Mouse (Mus musculus) forebrain, postnatal 0 days (tissue): ENCODE results near the gene Cpe. TPM values are rescaled to one million over a fixed set of nuclear protein-coding genes. Genes with fewer than 3 reads are reported as not detected.

Experiments
- ATAC-seq: fragments of 200-750 bp; cut with Nextera tagmentation; 2 replicates; pipeline ENCODE4 v1.8.0; 2017; ENCODE audit warnings: mild to moderate bottlenecking, moderate library complexity
- DNase-seq: peaks from one replicate; pipeline ENCODE4 v3.0.0-alpha.2; 2015
- H3K27ac ChIP-seq: fragments of 300-500 bp; sonication (generic); 2 replicates; pipeline ENCODE4 v1.5.1; 2014; ENCODE audit warnings: low read depth, mild to moderate bottlenecking, antibody characterized with exemption, low read length, moderate library complexity, mixed read lengths
- H3K27me3 ChIP-seq: fragments of 300-500 bp; sonication (generic); 2 replicates; pipeline ENCODE4 v1.6.1; 2014; ENCODE audit warnings: mild to moderate bottlenecking, low read length, mixed read lengths; ENCODE audit not compliant: insufficient read depth
- H3K36me3 ChIP-seq: fragments of 300-500 bp; sonication (generic); 2 replicates; pipeline ENCODE4 v1.6.1; 2014; ENCODE audit warnings: mild to moderate bottlenecking, moderate library complexity; ENCODE audit not compliant: insufficient read depth
- H3K4me1 ChIP-seq: fragments of 300-500 bp; sonication (generic); 2 replicates; pipeline ENCODE4 v1.6.1; 2014; ENCODE audit warnings: antibody characterized with exemption; ENCODE audit not compliant: insufficient read depth
- H3K4me2 ChIP-seq: fragments of 300-500 bp; sonication (generic); 2 replicates; pipeline ENCODE4 v1.6.1; 2014; ENCODE audit warnings: low read depth, mild to moderate bottlenecking, moderate library complexity
- H3K4me3 ChIP-seq: fragments of 300-500 bp; sonication (generic); 2 replicates; pipeline ENCODE4 v1.5.1; 2014; ENCODE audit warnings: low read depth, low read length, mixed read lengths
- H3K9ac ChIP-seq: fragments of 300-500 bp; sonication (generic); 2 replicates; pipeline ENCODE4 v1.6.1; 2014; ENCODE audit warnings: mild to moderate bottlenecking
- H3K9me3 ChIP-seq: fragments of 300-500 bp; sonication (generic); 2 replicates; pipeline ENCODE4 v1.6.1; 2016; ENCODE audit warnings: low read length
- CTCF ChIP-seq: sonication (generic); IDR thresholded peaks from 2 replicates; pipeline ENCODE4 v1.5.1; 2016; ENCODE audit warnings: antibody characterized with exemption, control low read depth, low read depth
- WGBS: fragments of 180-500 bp; shearing (Covaris S2); extraction: QIAGEN DNeasy Blood & Tissue Kit; methylation state at CpG from one replicate; pipeline ENCODE4 v1.1.7; 2014; 5-methylcytosine and 5-hydroxymethylcytosine counted together
- polyA plus RNA-seq: library from polyadenylated mRNA; unstranded; fragments of >200 nt; fragmentation: Nextera tagmentation; extraction: Ambion mirVana; gene quantifications from 2 replicates; pipeline ENCODE4 v1.2.1, GENCODE M21; 2015
- total RNA-seq: library from RNA; depleted of rRNA; stranded (reverse); fragments of >200 nt; gene quantifications from 2 replicates; pipeline ENCODE4 v1.2.3, GENCODE M21; 2014

Cpe gene
- total and polyA plus RNA-seq, 2 experiments from 2014 or later = 627 to 1,102 TPM

DNA sequence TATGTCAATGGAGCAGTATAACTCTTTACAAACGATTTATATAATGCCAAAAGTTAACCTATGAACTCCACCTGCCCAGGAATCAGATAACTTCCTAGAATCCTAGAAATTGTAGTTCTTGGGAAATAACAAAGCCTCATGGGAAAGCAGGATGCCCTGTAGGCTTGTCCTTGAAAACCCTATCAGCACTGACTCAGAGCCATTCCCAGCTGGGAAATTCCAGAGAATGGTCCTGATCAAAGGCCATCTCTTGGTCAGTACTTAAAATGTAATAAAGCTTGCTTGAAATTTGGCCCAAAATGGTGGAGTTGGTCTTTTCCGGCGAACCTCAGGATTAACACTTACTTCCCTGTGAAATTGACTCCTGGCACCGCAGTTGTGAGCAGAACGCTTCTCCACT, 53.2 kb downstream of the Cpe start:
- ATAC-seq = no peak
- no peak for TF ChIP-seq CTCF
- no peaks in the 10 kb centered on the region for H3K27me3 ChIP-seq
- no peak overlapping the region for H3K9ac ChIP-seq
- peaks cover 3% of the 10 kb centered on the region; the same call in 1 of the 2 replicates for H3K4me1 ChIP-seq
- no peak overlapping the region for H3K27ac ChIP-seq
- no peak overlapping the region for H3K4me3 ChIP-seq
- no peaks in the 10 kb centered on the region for H3K9me3 ChIP-seq
- H3K4me2 ChIP-seq = no peak overlapping the region
- DNase-seq = no peak
- WGBS = 71% methylated on average over 5 of the region's 5 CpGs
- H3K36me3 ChIP-seq = no peaks in the 10 kb centered on the region

DNA sequence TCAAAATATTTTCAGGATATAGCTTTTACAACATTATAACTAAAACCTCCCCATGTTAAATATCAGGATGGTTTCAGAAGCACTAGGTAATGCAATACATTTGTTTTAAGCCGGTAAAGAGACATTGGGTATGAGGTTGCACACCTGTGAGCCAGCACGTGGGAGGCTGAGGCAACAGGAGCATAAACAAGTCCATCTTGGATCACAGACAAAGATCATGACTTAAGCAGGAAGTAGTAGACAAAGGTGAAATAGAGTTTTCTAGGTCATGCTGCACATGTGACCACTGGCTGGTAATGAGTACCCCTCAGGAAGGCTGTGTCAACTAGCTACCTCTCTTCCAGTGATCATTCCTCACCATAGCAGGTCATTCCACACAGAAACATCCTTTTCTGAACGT, 58.0 kb downstream of the Cpe start:
- no peaks in the 10 kb centered on the region for H3K36me3 ChIP-seq
- H3K27me3 ChIP-seq = no peaks in the 10 kb centered on the region
- TF ChIP-seq CTCF = no peak
- H3K4me1 ChIP-seq = no peaks in the 10 kb centered on the region
- no peak overlapping the region for H3K27ac ChIP-seq
- DNase-seq = no peak
- H3K4me2 ChIP-seq = no peak overlapping the region
- WGBS = 88% methylated on average over 3 of the region's 3 CpGs
- no peak overlapping the region for H3K4me3 ChIP-seq
- no peaks in the 10 kb centered on the region for H3K9me3 ChIP-seq
- H3K9ac ChIP-seq = no peak overlapping the region
- no peak for ATAC-seq

DNA sequence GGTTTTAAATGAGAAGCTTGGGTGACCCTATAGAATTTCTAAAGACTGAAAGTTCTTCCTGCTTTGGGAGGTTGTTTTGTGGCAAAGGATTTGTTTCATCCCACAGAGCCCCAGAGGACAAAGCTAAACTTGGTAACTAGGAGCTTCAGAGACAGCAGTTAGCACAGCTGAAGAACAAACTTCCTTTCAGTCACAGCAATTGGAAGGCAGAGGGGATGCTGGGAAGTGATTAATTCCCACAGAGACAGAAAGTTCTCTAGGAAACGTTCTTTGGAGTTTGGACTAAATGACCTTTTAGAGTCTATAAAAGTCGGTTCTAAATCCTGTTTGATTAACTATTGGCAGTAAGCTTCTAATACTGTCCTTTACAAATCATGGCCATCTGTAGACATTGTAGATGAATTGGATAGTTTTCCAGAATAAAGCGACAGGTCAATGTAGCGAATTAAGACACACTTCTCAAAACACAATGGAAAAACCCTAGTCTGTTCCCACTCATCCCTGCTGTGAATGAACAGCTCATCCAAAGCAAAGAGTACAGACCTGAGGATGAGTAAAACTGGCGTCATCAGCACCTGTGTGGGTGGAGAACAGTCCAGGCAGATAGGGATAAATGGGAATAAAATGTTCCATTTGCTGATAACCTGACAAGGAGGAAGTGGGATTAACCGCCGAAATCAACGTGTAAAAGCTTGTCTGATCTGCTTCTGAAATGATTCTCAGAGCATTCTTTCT, 58.6 kb downstream of the Cpe start:
- TF ChIP-seq CTCF = no peak
- WGBS = 60% methylated on average over 8 of the region's 8 CpGs
- no peak for DNase-seq

DNA sequence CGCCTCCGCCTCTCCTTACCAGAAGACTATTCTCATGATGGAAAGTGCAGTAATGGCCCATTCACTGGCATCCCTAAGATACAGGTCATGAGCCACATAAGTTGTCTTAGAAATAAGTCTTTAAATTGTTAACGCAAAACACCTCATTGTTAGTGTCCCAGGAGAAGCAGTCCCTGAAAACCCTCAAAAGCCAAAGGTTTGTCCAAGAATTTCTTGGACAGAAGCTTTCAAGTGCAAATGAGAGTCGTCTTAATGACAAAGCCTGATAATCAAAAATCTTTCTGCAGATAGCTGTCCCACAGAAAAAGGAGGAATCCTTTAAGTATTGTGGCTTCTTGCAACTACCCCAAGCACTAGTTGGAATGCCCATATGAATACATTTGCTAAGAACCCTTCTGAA, 60.7 kb downstream of the Cpe start:
- no peak for TF ChIP-seq CTCF
- Histone ChIP-seq H3K9ac (no peak overlapping the region), H3K27ac (no peak overlapping the region), H3K27me3 (no peaks in the 10 kb centered on the region), H3K9me3 (no peaks in the 10 kb centered on the region), H3K4me2 (no peak overlapping the region), H3K4me1 (no peaks in the 10 kb centered on the region), H3K4me3 (no peak overlapping the region), H3K36me3 (no peaks in the 10 kb centered on the region)
- WGBS = 87% methylated on average over 4 of the region's 4 CpGs
- DNase-seq = no peak
- ATAC-seq = no peak

More for the DNA sequence above, 58.6 kb downstream of the Cpe start:
- H3K27me3 ChIP-seq = no peaks in the 10 kb centered on the region
- H3K4me1 ChIP-seq = no peaks in the 10 kb centered on the region
- no peaks in the 10 kb centered on the region for H3K36me3 ChIP-seq
- H3K4me2 ChIP-seq = no peak overlapping the region
- ATAC-seq = no peak
- H3K9ac ChIP-seq = no peak overlapping the region
- H3K9me3 ChIP-seq = no peaks in the 10 kb centered on the region
- no peak overlapping the region for H3K4me3 ChIP-seq
- no peak overlapping the region for H3K27ac ChIP-seq

DNA sequence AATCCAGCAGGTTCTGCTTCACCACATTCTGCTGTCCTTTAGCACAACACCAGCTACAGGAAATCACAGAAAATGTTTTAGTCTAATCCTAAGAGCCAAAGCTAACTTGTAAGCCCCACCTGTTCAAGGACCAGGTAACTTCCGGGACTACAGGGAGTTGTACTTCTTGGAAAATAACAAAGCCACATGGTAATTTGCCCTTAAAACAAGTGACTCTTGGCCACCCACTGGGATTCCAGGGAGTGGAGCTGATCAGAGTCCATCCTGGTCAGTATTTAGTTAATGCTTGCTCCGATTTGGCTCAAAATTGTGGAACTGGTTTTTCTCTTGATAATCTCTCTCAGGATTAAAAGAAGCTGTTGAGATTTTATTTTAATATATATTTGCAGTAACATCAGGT, 61.1 kb downstream of the Cpe start:
- Histone ChIP-seq H3K4me2 (no peak overlapping the region), H3K9ac (no peak overlapping the region), H3K4me3 (no peak overlapping the region), H3K9me3 (no peaks in the 10 kb centered on the region), H3K27me3 (no peaks in the 10 kb centered on the region), H3K27ac (no peak overlapping the region), H3K36me3 (no peaks in the 10 kb centered on the region), H3K4me1 (no peaks in the 10 kb centered on the region)
- ATAC-seq = no peak
- no peak for DNase-seq
- 80% methylated on average over 2 of the region's 2 CpGs for WGBS
- no peak for TF ChIP-seq CTCF

DNA sequence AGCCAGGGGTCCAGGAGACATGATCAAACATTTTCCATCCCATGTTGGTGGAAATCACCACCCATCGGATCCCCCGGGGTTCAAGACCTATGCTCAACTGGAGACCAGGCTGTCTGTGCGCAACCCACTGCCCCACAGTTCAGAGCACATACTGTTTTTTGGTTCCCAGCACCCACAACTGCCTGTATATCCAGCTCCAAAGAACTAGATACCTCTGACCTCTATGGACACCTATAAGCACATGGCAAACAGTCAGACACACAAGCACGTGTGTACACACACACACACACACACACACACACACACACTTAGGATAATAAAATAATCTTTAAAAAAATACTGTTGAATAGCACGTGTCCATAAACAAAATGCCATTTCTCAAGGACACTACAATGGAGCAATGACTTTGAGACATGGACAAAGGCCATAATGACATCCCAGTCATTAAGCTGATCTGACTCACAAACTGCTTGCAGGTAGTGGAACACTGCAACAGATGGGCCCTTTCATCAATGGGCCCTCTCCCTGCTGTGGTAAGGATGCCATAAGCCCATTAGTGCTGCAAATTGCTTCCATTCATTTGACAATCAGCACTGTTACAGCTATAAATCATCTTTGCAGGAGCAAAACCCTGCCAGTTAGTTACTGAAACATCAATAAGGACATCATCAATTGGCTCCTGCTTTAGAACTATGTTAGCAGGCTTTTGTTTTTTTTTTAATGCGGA, 63.7 kb downstream of the Cpe start:
- Histone ChIP-seq H3K4me2 (no peak overlapping the region), H3K9ac (no peak overlapping the region), H3K27me3 (no peaks in the 10 kb centered on the region), H3K36me3 (no peaks in the 10 kb centered on the region), H3K9me3 (no peaks in the 10 kb centered on the region), H3K27ac (no peak overlapping the region), H3K4me3 (no peak overlapping the region), H3K4me1 (no peaks in the 10 kb centered on the region)
- WGBS = 65% methylated on average over 6 of the region's 6 CpGs
- ATAC-seq (no peak; the same call in 1 of the 2 replicates), DNase-seq (no peak)
- no peak for TF ChIP-seq CTCF

DNA sequence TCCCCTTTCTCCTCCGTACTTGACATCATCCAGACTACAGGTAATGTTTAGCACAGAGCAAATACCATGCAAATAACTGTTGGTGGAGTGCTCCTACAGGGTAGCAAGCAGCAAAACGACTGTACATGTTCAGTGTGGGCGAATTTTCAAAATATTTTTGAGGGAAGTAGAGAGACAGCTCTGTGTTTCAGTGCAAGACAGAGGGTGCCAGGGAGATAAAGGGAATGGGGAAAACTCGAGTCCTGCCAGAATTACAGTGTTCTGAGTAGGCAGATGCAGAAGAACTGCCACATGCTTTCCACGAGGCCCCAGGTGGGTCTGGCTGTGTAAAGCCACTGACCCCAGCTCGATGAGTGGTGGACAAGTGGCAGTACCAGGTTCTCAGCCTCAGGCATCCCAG, 64.8 kb downstream of the Cpe start:
- H3K4me3 ChIP-seq = no peak overlapping the region
- TF ChIP-seq CTCF = no peak
- 94% methylated on average over 6 of the region's 6 CpGs for WGBS

More for the DNA sequence above, 64.8 kb downstream of the Cpe start:
- no peak overlapping the region for H3K9ac ChIP-seq
- H3K4me1 ChIP-seq = no peaks in the 10 kb centered on the region
- no peaks in the 10 kb centered on the region for H3K36me3 ChIP-seq
- H3K27me3 ChIP-seq = no peaks in the 10 kb centered on the region
- H3K27ac ChIP-seq = no peak overlapping the region
- no peaks in the 10 kb centered on the region for H3K9me3 ChIP-seq
- no peak overlapping the region for H3K4me2 ChIP-seq
- no peak for DNase-seq
- ATAC-seq = no peak
